Mouse (Mus musculus): ENCODE results near the gene Edc3. TPM values are rescaled to one million over a fixed set of nuclear protein-coding genes. Genes with fewer than 3 reads are reported as not detected.

Gene Edc3
- polyA plus RNA-seq, 1 experiment from 2014 or later, result 32.0 TPM

- Histone ChIP-seq H3K4me1 (replicated peaks) (no peaks in the 10 kb centered on the region), H3K27ac (replicated peaks) (no peak overlapping the region), H3K4me3 (no peak overlapping the region), H3K9me3 (no peaks in the 10 kb centered on the region), H3K36me3 (no peaks in the 10 kb centered on the region), H3K4me2 (no peak overlapping the region), H3K9ac (no peak overlapping the region), H3K27me3 (no peaks in the 10 kb centered on the region)
- WGBS, result 84% methylated on average over 10 of the region's 10 CpGs
- ATAC-seq (ENCODE audit: low read depth), result no peak
Measured at GRCm38 (mm10) chr9:57681411-57681810, 26.9 kb upstream of the Edc3 start.

GRCm38 (mm10) chr9:57683520-57683919 lies 24.8 kb upstream of the Edc3 start, which contains the start of gene Cyp1a2:
Gene Cyp1a2 (minus strand): TSS chr9:57683703.
- Histone ChIP-seq H3K27ac (replicated peaks) (no peak within 1 kb of the TSS), H3K9ac (no peak within 1 kb of the TSS), H3K4me3 (no peak within 1 kb of the TSS), H3K4me2 (no peak within 1 kb of the TSS), H3K27me3 (no peaks in the 10 kb centered on the region), H3K4me1 (replicated peaks) (no peaks in the 10 kb centered on the region), H3K9me3 (no peaks in the 10 kb centered on the region), H3K36me3 (no peaks in the 10 kb centered on the region)
- WGBS, result 80% methylated on average over 5 of the region's 5 CpGs
- no peak for ATAC-seq (ENCODE audit: low read depth)

- no peak overlapping the region for H3K4me2 ChIP-seq
- ATAC-seq (ENCODE audit: low read depth), result no peak
Measured at GRCm38 (mm10) chr9:57686011-57686410, 22.3 kb upstream of the Edc3 start.

GRCm38 (mm10) chr9:57687751-57688150 lies 20.6 kb upstream of the Edc3 start, which contains the start of gene Cyp1a1:
Gene Cyp1a1 (plus strand): TSS chr9:57687928.
- 93% methylated on average over 2 of the region's 2 CpGs for WGBS
- Histone ChIP-seq H3K4me3 (no peak within 1 kb of the TSS), H3K27me3 (peaks cover under 1% of the 10 kb centered on the region; the same call in 1 of the 2 replicates), H3K36me3 (no peaks in the 10 kb centered on the region), H3K4me2 (no peak within 1 kb of the TSS), H3K27ac (replicated peaks) (no peak within 1 kb of the TSS), H3K9ac (no peak within 1 kb of the TSS), H3K4me1 (replicated peaks) (no peaks in the 10 kb centered on the region), H3K9me3 (no peaks in the 10 kb centered on the region)
- ATAC-seq (ENCODE audit: low read depth), result no peak

More at GRCm38 (mm10) chr9:57686011-57686410, 22.3 kb upstream of the Edc3 start:
- no peak overlapping the region for H3K27ac ChIP-seq (replicated peaks)
- no peak overlapping the region for H3K4me3 ChIP-seq
- H3K36me3 ChIP-seq, result no peaks in the 10 kb centered on the region
- no peaks in the 10 kb centered on the region for H3K4me1 ChIP-seq (replicated peaks)
- WGBS, result 93% methylated on average over 5 of the region's 5 CpGs
- H3K9ac ChIP-seq, result no peak overlapping the region
- H3K9me3 ChIP-seq, result no peaks in the 10 kb centered on the region
- H3K27me3 ChIP-seq, result no peaks in the 10 kb centered on the region

- Histone ChIP-seq H3K9me3 (no peaks in the 10 kb centered on the region), H3K9ac (no peak overlapping the region), H3K27ac (replicated peaks) (no peak overlapping the region), H3K4me2 (no peak overlapping the region), H3K4me1 (replicated peaks) (no peaks in the 10 kb centered on the region), H3K27me3 (peaks cover 4% of the 10 kb centered on the region; the same call in 1 of the 2 replicates), H3K36me3 (no peaks in the 10 kb centered on the region), H3K4me3 (no peak overlapping the region)
- ATAC-seq (ENCODE audit: low read depth), result no peak
- 65% methylated on average over 2 of the region's 2 CpGs for WGBS
Measured at GRCm38 (mm10) chr9:57688158-57688557, 20.2 kb upstream of the Edc3 start.

GRCm38 (mm10) chr9:57688606-57689005 lies 19.7 kb upstream of the Edc3 start:
- WGBS, result 97% methylated on average over 2 of the region's 2 CpGs
- Histone ChIP-seq H3K36me3 (no peaks in the 10 kb centered on the region), H3K4me1 (replicated peaks) (no peaks in the 10 kb centered on the region), H3K27ac (replicated peaks) (no peak overlapping the region), H3K9ac (no peak overlapping the region), H3K4me2 (no peak overlapping the region), H3K4me3 (no peak overlapping the region), H3K27me3 (peaks cover 5% of the 10 kb centered on the region), H3K9me3 (no peaks in the 10 kb centered on the region)
- no peak for ATAC-seq (ENCODE audit: low read depth)

GRCm38 (mm10) chr9:57694108-57694507 lies 14.2 kb upstream of the Edc3 start:
- Histone ChIP-seq H3K9ac (no peak overlapping the region), H3K36me3 (no peaks in the 10 kb centered on the region), H3K4me3 (no peak overlapping the region), H3K9me3 (no peaks in the 10 kb centered on the region), H3K4me1 (replicated peaks) (peaks cover 17% of the 10 kb centered on the region), H3K27ac (replicated peaks) (no peak overlapping the region), H3K27me3 (peaks cover 59% of the 10 kb centered on the region), H3K4me2 (no peak overlapping the region)
- 82% methylated on average over 2 of the region's 2 CpGs for WGBS
- ATAC-seq (ENCODE audit: low read depth), result no peak

- Histone ChIP-seq H3K27ac (replicated peaks) (no peak overlapping the region), H3K9me3 (no peaks in the 10 kb centered on the region), H3K9ac (peak overlapping the region; percentile 62), H3K4me2 (peak overlapping the region; percentile 83), H3K4me1 (replicated peaks) (peaks cover 17% of the 10 kb centered on the region), H3K4me3 (peak overlapping the region; percentile 49), H3K36me3 (no peaks in the 10 kb centered on the region), H3K27me3 (peaks cover 63% of the 10 kb centered on the region)
- peak; percentile 70 for ATAC-seq (ENCODE audit: low read depth)
- 1% methylated on average over 42 of the region's 42 CpGs for WGBS
Measured at GRCm38 (mm10) chr9:57696380-57697285, 11.7 kb upstream of the Edc3 start.

GRCm38 (mm10) chr9:57697380-57697779 lies 11.0 kb upstream of the Edc3 start:
- H3K36me3 ChIP-seq, result no peaks in the 10 kb centered on the region
- no peak overlapping the region for H3K27ac ChIP-seq (replicated peaks)
- 15% methylated on average over 4 of the region's 4 CpGs for WGBS
- no peaks in the 10 kb centered on the region for H3K9me3 ChIP-seq
- H3K9ac ChIP-seq, result no peak overlapping the region
- H3K4me1 ChIP-seq (replicated peaks), result peaks cover 17% of the 10 kb centered on the region
- peaks cover 63% of the 10 kb centered on the region for H3K27me3 ChIP-seq
- H3K4me3 ChIP-seq, result peak overlapping the region; percentile 49; the same call in 1 of the 2 replicates
- ATAC-seq (ENCODE audit: low read depth), result peak; percentile 23; the same call in 1 of the 2 replicates
- no peak overlapping the region for H3K4me2 ChIP-seq

GRCm38 (mm10) chr9:57698466-57699150 lies 9.7 kb upstream of the Edc3 start:
- H3K4me1 ChIP-seq (replicated peaks), result peaks cover 17% of the 10 kb centered on the region
- H3K9me3 ChIP-seq, result no peaks in the 10 kb centered on the region
- no peak overlapping the region for H3K4me2 ChIP-seq
- H3K4me3 ChIP-seq, result no peak overlapping the region
- no peak for ATAC-seq (ENCODE audit: low read depth)
- WGBS, result 77% methylated on average over 1 of the region's 1 CpGs
- H3K36me3 ChIP-seq, result no peaks in the 10 kb centered on the region
- H3K27ac ChIP-seq (replicated peaks), result no peak overlapping the region
- no peak overlapping the region for H3K9ac ChIP-seq
- peaks cover 57% of the 10 kb centered on the region for H3K27me3 ChIP-seq

- H3K27ac ChIP-seq (replicated peaks), result no peak overlapping the region
- no peaks in the 10 kb centered on the region for H3K27me3 ChIP-seq
- no peak for ATAC-seq (ENCODE audit: low read depth)
- peaks cover 20% of the 10 kb centered on the region for H3K4me1 ChIP-seq (replicated peaks)
- peaks cover 4% of the 10 kb centered on the region; the same call in 1 of the 2 replicates for H3K9me3 ChIP-seq
- H3K4me2 ChIP-seq, result no peak overlapping the region
- H3K36me3 ChIP-seq, result no peaks in the 10 kb centered on the region
- 87% methylated on average over 3 of the region's 3 CpGs for WGBS
- no peak overlapping the region for H3K9ac ChIP-seq
- no peak overlapping the region for H3K4me3 ChIP-seq
Measured at GRCm38 (mm10) chr9:57706496-57706895, 1.8 kb upstream of the Edc3 start.

- Histone ChIP-seq H3K27ac (replicated peaks) (peak overlapping the region; percentile 81), H3K9ac (peak overlapping the region; percentile 87), H3K4me3 (peak overlapping the region; percentile 90), H3K4me2 (peak overlapping the region; percentile 79), H3K27me3 (no peaks in the 10 kb centered on the region), H3K36me3 (peaks cover 11% of the 10 kb centered on the region), H3K4me1 (replicated peaks) (peaks cover 20% of the 10 kb centered on the region), H3K9me3 (peaks cover 4% of the 10 kb centered on the region; the same call in 1 of the 2 replicates)
- peak; percentile 81 for ATAC-seq (ENCODE audit: low read depth)
- 3% methylated on average over 37 of the region's 39 CpGs for WGBS
Measured at GRCm38 (mm10) chr9:57708720-57709274, 457 bp downstream of the Edc3 start.

Measured in neural tube, embryonic 13.5 days (tissue).